Mouse (Mus musculus) thymus, postnatal 0 days (tissue): Measurements from ENCODE around the gene Vav3. TPM values are rescaled to one million over a fixed set of nuclear protein-coding genes. Genes with fewer than 3 reads are reported as not detected.

Source experiments
- DNase-seq: peaks from one replicate; pipeline ENCODE4 v3.0.0-alpha.2; 2015; ENCODE audit warnings: low spot score
- polyA plus RNA-seq: library from polyadenylated mRNA; unstranded; fragments of >200 nt; fragmentation: Nextera tagmentation; extraction: Ambion mirVana; gene quantifications from 2 replicates; pipeline ENCODE4 v1.2.1, GENCODE M21; 2015

Gene Vav3
- polyA plus RNA-seq, 1 experiment from 2014 or later: 7.4 TPM

GRCm38 (mm10) chr3:109680281-109680680 is 339.8 kb downstream of the Vav3 start:
- DNase-seq: no peak

- DNase-seq: no peak
Measured at GRCm38 (mm10) chr3:109681863-109682262, 341.4 kb downstream of the Vav3 start.

- no peak for DNase-seq
Measured at GRCm38 (mm10) chr3:109683608-109684295, 343.3 kb downstream of the Vav3 start.

- DNase-seq: no peak
Measured at GRCm38 (mm10) chr3:109690566-109690965, 350.1 kb downstream of the Vav3 start.

GRCm38 (mm10) chr3:109692613-109693012 is 352.2 kb downstream of the Vav3 start:
- DNase-seq: no peak

- no peak for DNase-seq
Measured at GRCm38 (mm10) chr3:109701301-109701700, 360.8 kb downstream of the Vav3 start.

- no peak for DNase-seq
Measured at GRCm38 (mm10) chr3:109707786-109708460, 367.5 kb downstream of the Vav3 start.

GRCm38 (mm10) chr3:109711751-109712150 is 371.3 kb downstream of the Vav3 start:
- no peak for DNase-seq

- no peak for DNase-seq
Measured at GRCm38 (mm10) chr3:109714476-109714875, 374.0 kb downstream of the Vav3 start.

GRCm38 (mm10) chr3:109721753-109722152 is 381.3 kb downstream of the Vav3 start:
- no peak for DNase-seq

GRCm38 (mm10) chr3:109726776-109727175 is 386.3 kb downstream of the Vav3 start:
- no peak for DNase-seq

- DNase-seq: no peak
Measured at GRCm38 (mm10) chr3:109731592-109732230, 391.3 kb downstream of the Vav3 start.

GRCm38 (mm10) chr3:109732327-109733182 is 392.1 kb downstream of the Vav3 start:
- DNase-seq: peak; percentile 17

Other genes starting within 250 kb of the Vav3 start
- gene Slc25a24, start 217.5 kb upstream of the Vav3 start, polyA plus RNA-seq: 6.9 and 7.6 TPM in 2 replicates